Mouse (Mus musculus) small intestine, adult 2 months (tissue): ENCODE measurements around the gene Myl10.

ENCODE experiments used
- CTCF ChIP-seq: fragments of 200-500 bp; IDR thresholded peaks from 2 replicates; pipeline ENCODE4 v1.5.1; 2012; ENCODE audit warnings: low read depth, mild to moderate bottlenecking, control low read depth, inconsistent platforms, low read length, moderate library complexity, mixed read lengths; ENCODE audit not compliant: insufficient replicate concordance, insufficient read length; ENCODE audit errors: extremely low read depth
- POLR2A ChIP-seq: fragments of 200-500 bp; IDR thresholded peaks from 2 replicates; pipeline ENCODE4 v1.6.1; 2012; ENCODE audit warnings: low read depth, mild to moderate bottlenecking, control low read depth, inconsistent platforms, low read length, moderate library complexity

GRCm38 (mm10) chr5:136717573-136717854 lies 24.6 kb downstream of the Myl10 start:
- no peak for TF ChIP-seq CTCF
- TF ChIP-seq POLR2A, result no peak
